Mouse (Mus musculus) midbrain, embryonic 12.5 days (tissue): Measurements from ENCODE around the gene Slc7a7. TPM values are rescaled to one million over a fixed set of nuclear protein-coding genes. Genes with fewer than 3 reads are reported as not detected.

Source experiments
- ATAC-seq: fragments of 200-750 bp; cut with Nextera tagmentation; 2 replicates; pipeline ENCODE4 v1.8.0; 2017; ENCODE audit warnings: low read depth, moderate TSS enrichment, moderate library complexity; ENCODE audit not compliant: low FRiP score
- H3K27ac ChIP-seq: fragments of 300-500 bp; sonication (generic); replicated peaks from 2 replicates; pipeline ENCODE4 v1.5.1; 2016; ENCODE audit warnings: mild to moderate bottlenecking
- H3K27me3 ChIP-seq: fragments of 300-500 bp; sonication (generic); 2 replicates; pipeline ENCODE4 v1.6.1; 2016; ENCODE audit warnings: mild to moderate bottlenecking
- H3K36me3 ChIP-seq: fragments of 300-500 bp; sonication (generic); 2 replicates; pipeline ENCODE4 v1.6.1; 2016
- H3K4me1 ChIP-seq: fragments of 300-500 bp; sonication (generic); 2 replicates; pipeline ENCODE4 v1.6.1; 2016
- H3K4me2 ChIP-seq: fragments of 300-500 bp; sonication (generic); replicated peaks from 2 replicates; pipeline ENCODE4 v1.6.1; 2016; ENCODE audit warnings: mild to moderate bottlenecking, moderate library complexity
- H3K4me3 ChIP-seq: fragments of 300-500 bp; sonication (generic); 2 replicates; pipeline ENCODE4 v1.5.1; 2016; ENCODE audit warnings: mild to moderate bottlenecking
- H3K9ac ChIP-seq: fragments of 300-500 bp; sonication (generic); replicated peaks from 2 replicates; pipeline ENCODE4 v1.6.1; 2016; ENCODE audit warnings: mild to moderate bottlenecking, moderate library complexity
- H3K9me3 ChIP-seq: fragments of 300-500 bp; sonication (generic); 2 replicates; pipeline ENCODE4 v1.6.1; 2016; ENCODE audit warnings: mild to moderate bottlenecking
- WGBS: fragments of 180-500 bp; shearing (Covaris S2); methylation state at CpG from one replicate; pipeline ENCODE4 v1.1.7; 2016; 5-methylcytosine and 5-hydroxymethylcytosine counted together
- polyA plus RNA-seq: library from polyadenylated mRNA; unstranded; fragments of >200 nt; fragmentation: Nextera tagmentation; extraction: Ambion mirVana; gene quantifications from 2 replicates; pipeline ENCODE4 v1.2.1, GENCODE M21; 2016

The Slc7a7 gene
- polyA plus RNA-seq, 1 experiment from 2014 or later = 4.7 TPM

DNA sequence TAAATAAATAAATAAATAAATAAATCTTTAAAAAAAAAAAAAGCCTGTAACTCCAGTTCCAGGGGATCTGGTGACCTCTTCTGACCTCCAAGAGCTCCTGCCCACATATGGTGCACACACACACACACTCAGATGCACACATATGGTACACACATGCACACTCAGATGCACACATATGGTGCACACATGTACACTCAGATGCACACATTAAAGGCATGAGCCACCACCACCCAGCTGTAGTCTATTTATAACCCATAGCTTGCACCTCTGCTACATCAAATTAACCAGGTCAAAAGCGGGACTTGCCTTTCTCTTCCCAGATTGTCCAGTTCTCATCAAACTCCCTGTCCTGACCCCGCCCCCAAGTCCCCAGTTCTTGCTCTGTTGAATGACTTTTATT is 3.4 kb upstream of the Slc7a7 start:
- H3K27ac ChIP-seq = no peak overlapping the region
- peaks cover 18% of the 10 kb centered on the region for H3K27me3 ChIP-seq
- H3K4me2 ChIP-seq = no peak overlapping the region
- ATAC-seq = no peak
- no peak overlapping the region for H3K4me3 ChIP-seq
- H3K9ac ChIP-seq = no peak overlapping the region
- peaks cover 3% of the 10 kb centered on the region; the same call in 1 of the 2 replicates for H3K4me1 ChIP-seq
- H3K36me3 ChIP-seq = no peaks in the 10 kb centered on the region
- 83% methylated on average over 2 of the region's 2 CpGs for WGBS
- H3K9me3 ChIP-seq = no peaks in the 10 kb centered on the region

DNA sequence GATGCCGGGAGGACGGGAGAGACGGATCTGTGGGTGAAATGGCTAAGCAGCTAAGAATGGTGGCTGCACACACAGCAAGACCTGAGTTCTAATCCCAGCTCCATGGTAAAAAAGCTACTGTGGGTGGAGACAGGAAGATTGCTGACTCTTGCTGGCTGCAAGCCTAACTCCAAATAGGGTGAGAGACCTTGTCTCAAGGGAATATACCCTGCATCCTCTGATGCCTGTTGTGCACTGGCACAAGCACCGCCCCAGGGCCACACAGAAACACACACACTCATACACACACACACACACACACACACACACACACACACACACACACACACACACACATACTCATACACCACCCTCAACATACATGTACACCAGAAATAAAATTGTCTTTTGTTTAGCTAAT is 750 bp downstream of the Slc7a7 start:
- Histone ChIP-seq H3K4me1 (peaks cover 11% of the 10 kb centered on the region), H3K4me3 (no peak overlapping the region), H3K27me3 (peaks cover 42% of the 10 kb centered on the region), H3K27ac (no peak overlapping the region), H3K36me3 (no peaks in the 10 kb centered on the region), H3K9me3 (no peaks in the 10 kb centered on the region), H3K4me2 (no peak overlapping the region), H3K9ac (no peak overlapping the region)
- no peak for ATAC-seq
- WGBS = 46% methylated on average over 3 of the region's 4 CpGs

DNA sequence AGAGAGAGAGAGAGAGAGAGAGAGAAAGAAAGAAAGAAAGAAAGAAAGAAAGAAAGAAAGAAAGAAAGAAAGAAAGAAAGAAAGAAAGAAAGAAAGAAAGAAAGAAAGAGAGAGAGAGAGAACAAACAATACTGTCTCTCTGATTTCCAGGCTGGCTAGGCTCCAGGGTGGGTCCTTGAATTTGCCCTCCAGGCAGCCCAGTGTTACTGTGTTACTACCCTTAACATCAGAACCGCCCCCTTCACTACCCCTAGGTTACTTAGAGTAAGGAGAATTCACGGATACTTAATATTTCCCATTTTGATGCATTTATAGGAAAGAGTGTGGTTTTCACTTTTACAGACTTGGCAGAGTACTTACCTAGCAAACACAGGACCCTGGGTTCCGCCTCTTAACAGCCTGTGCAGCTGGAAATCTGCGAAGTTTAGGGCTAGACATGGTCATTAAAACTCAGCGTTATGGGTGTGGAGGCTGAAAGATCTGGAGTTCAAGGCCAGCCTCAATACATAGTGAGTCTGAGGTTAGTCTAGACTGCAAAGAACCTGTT is 1.3 kb downstream of the Slc7a7 start:
- H3K27ac ChIP-seq = no peak overlapping the region
- H3K9ac ChIP-seq = no peak overlapping the region
- no peaks in the 10 kb centered on the region for H3K9me3 ChIP-seq
- H3K4me1 ChIP-seq = peaks cover 11% of the 10 kb centered on the region
- no peak overlapping the region for H3K4me2 ChIP-seq
- ATAC-seq = no peak
- 31% methylated on average over 5 of the region's 5 CpGs for WGBS
- peaks cover 42% of the 10 kb centered on the region for H3K27me3 ChIP-seq
- H3K36me3 ChIP-seq = no peaks in the 10 kb centered on the region
- H3K4me3 ChIP-seq = no peak overlapping the region

DNA sequence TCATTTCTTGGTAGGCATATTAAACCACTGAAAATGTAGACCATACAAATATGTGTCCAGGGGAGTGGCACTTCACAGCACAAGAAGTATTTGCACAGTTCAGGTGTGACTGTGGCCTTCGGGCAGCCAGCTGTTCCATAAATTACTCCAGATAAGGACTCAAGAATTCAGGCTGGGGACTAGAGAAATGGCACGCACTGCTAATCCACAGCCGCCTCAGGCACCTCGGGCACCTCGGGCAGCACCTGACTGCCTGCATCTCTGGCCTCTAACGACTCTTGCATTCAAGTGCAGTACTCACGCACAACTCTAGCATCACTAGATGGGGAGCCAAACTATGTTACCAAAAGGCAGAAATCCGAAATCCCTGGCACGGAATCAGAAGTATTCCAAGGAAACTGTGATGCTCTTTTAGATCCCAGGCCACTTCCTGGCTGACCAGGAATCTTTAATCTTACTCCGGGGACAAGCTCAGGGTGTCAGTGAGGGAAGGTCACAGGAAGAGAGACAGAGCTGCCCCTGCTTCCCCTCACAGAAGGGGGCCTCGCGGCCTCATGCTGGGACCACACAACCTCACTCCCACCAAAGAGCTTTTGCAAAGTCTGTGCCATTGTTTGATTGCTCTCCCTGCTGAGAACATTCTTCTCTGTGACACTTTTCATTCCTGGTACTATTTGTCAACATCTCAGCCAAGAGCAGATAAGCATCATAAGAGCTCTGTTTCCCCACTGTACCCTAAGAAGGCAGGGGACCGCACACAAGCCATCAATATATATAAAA is 2.1 kb downstream of the Slc7a7 start:
- Histone ChIP-seq H3K9me3 (no peaks in the 10 kb centered on the region), H3K27ac (no peak overlapping the region), H3K4me3 (no peak overlapping the region), H3K4me2 (no peak overlapping the region), H3K9ac (no peak overlapping the region), H3K36me3 (no peaks in the 10 kb centered on the region), H3K27me3 (peaks cover 42% of the 10 kb centered on the region), H3K4me1 (peaks cover 11% of the 10 kb centered on the region)
- ATAC-seq = no peak
- 8% methylated on average over 13 of the region's 13 CpGs for WGBS

DNA sequence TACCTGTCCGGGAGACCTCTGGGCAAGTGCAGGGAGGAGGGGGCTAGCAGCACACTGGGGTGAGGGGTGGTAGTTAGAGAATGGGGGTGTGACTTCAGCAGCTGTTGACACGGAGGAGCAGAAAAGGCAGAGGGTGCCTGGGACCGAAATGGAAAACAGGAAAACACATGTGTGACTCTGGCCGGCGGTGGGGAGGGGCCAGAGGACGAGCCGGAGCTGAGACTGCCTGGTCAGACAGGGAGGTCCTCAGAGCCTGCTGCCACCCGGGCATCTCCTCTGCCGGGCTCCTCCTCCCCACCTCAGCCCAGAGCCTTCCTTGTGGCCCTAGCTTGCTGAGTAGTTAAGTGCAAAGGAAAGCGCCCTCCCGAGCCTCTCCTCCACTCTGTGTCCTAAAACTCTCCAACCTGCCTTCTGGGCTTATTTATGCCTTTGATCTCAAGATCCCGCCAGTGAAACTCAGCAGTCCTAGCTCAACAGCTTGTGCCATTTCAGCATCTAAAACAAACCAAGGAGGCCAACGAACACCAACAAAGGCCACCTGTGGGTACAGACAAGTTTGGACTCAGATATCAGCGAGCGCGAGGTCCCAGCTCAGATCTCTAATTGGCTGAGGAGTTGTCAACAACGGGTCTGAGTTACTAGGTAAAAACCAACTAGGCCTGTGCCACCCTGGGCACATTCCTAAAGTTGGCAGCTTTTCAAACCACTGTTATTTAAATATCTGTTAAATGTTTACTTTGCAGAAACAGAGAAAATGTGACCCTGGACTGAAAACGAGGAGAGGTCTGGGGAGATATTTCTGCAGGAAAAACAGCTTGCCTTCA is 3.5 kb downstream of the Slc7a7 start:
- no peaks in the 10 kb centered on the region for H3K9me3 ChIP-seq
- no peak overlapping the region for H3K9ac ChIP-seq
- H3K4me1 ChIP-seq = peaks cover 11% of the 10 kb centered on the region
- no peak overlapping the region for H3K4me2 ChIP-seq
- H3K27ac ChIP-seq = no peak overlapping the region
- WGBS = 9% methylated on average over 18 of the region's 18 CpGs
- no peak for ATAC-seq
- H3K36me3 ChIP-seq = no peaks in the 10 kb centered on the region
- H3K27me3 ChIP-seq = peaks cover 42% of the 10 kb centered on the region
- no peak overlapping the region for H3K4me3 ChIP-seq

DNA sequence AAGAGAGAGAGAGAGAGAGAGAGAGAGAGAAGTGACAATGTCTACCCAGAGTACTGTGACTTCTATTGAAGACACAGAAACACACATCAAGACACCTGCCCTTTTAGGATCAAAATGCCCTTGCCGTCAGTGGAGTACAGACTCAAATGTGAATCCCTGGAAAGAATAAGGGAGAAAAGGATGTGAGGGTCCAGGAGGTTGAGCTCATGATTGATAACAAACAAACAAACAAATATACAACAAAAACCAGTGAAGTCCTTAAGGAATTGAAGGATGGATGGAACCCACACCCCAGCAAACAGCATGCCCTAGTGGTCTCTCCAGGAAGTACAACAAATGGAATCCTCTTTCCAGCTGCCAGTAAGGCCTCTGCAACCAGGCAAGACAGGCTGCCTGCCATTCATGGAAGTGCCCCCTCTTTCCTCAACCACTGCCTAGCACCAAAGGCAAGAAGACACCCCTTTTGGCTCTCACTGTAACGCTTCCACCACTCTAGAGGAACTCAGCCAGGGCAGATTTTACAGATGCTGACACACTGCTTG is 4.9 kb downstream of the Slc7a7 start:
- Histone ChIP-seq H3K27me3 (peaks cover 46% of the 10 kb centered on the region), H3K27ac (no peak overlapping the region), H3K4me3 (no peak overlapping the region), H3K36me3 (no peaks in the 10 kb centered on the region), H3K9me3 (no peaks in the 10 kb centered on the region), H3K4me1 (peaks cover 11% of the 10 kb centered on the region), H3K9ac (no peak overlapping the region), H3K4me2 (no peak overlapping the region)
- ATAC-seq = no peak
- 44% methylated on average over 2 of the region's 2 CpGs for WGBS

DNA sequence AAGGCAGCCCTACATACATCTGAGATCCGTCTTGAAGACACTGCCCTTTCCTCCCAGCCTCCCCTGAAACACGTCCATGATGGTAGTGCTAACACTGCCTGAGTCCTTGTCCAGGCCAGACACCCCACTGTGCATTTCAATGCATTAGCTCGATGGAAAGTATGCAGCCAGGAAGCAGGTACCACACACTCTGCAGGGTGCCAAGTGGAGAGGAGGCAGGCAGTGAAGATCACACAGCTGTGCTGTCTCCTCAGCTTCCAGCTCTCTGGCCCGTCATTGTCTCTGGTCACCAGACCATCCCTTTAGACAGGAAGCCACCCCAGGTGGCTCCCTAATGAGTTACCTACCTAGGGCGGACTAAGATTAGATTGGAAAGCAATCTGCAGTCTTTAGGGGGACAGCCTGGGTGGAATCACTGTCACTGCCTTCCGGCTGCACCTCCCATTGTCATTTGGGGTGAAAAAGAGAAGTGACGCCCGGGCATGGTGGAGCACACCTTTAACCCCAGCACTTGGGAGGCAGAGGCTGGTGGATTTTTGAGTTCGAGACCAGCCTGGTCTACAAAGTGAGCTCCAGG is 5.5 kb downstream of the Slc7a7 start:
- Histone ChIP-seq H3K9me3 (no peaks in the 10 kb centered on the region), H3K27ac (no peak overlapping the region), H3K27me3 (peaks cover 40% of the 10 kb centered on the region), H3K4me1 (peaks cover 11% of the 10 kb centered on the region), H3K36me3 (no peaks in the 10 kb centered on the region), H3K9ac (no peak overlapping the region), H3K4me3 (no peak overlapping the region), H3K4me2 (no peak overlapping the region)
- no peak for ATAC-seq
- 32% methylated on average over 9 of the region's 9 CpGs for WGBS

DNA sequence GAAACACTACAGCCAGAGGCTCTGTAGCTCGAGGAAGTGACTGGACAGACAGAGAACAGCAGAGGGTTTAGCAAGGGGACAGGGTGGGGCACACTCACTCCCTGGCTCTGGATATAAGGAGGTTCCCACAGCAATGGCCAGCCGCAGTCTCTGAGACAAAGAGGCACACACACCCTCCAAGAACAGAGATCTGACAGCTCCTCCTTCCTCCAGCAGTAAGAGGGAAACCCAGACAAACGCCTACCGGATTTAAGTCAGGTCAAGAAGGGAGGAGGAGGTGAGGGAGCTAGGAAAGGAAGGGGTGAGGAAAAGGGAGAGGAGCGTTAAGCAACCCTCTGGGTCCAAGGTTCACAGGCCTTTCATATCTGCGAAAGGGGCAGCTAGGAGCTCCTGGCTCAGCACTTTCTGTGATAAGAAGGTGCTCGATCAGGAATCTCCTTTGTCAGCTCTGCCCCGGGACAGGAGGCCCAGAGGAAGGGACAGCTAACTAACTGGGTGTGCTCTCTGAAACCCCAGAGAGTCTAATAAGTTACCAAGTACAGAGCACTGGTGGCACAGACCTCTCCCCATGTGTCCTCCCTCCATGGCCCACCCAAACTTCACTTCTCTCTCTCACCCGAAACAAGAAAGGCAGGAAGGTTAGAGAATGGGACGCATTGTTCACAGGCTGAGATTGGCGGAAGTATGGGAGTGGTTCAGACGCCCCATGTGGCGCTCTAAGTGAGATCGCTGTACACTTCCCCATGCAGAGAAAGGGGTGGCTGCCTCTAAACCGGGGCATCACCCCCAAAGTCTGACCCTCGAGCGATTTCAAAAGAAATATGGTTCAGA is 7.4 kb downstream of the Slc7a7 start:
- Histone ChIP-seq H3K27me3 (peaks cover 26% of the 10 kb centered on the region), H3K36me3 (no peaks in the 10 kb centered on the region), H3K9me3 (no peaks in the 10 kb centered on the region), H3K27ac (0 out of 2 replicates have a peak overlapping the region, but pooled peaks have one; percentile 4), H3K4me3 (no peak overlapping the region), H3K4me2 (no peak overlapping the region), H3K4me1 (peaks cover 5% of the 10 kb centered on the region), H3K9ac (no peak overlapping the region)
- no peak for ATAC-seq
- WGBS = 46% methylated on average over 17 of the region's 17 CpGs

DNA sequence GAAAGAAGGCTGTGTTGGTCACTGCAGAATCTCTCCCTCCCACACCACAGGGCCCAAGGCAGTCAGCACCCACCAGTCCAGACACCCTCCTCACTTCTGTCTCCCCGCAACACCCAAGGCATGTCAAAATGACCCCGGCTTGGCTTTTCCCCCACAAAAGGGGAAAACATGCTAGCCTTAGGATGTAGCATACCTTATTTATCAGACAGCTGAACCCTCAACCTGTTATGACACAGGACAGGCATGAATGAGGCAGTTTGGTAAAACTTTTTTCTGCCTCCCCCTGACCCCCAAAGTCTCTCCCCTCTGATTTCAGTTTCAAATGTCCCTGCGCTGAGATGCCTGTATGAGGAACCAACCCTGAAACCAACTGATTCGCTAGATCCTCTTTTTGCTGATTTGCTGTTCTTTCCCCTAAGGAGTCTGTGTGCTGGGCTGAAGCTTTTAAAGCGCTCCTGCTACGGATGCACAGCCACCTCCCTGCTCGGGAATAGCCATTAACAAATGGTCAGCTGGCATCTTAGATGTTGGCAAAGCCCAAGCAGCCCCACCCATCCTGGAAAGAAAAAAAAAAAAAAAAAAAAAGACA is 8.4 kb downstream of the Slc7a7 start:
- Histone ChIP-seq H3K4me2 (no peak overlapping the region), H3K27ac (no peak overlapping the region), H3K27me3 (peaks cover 19% of the 10 kb centered on the region; the same call in 1 of the 2 replicates), H3K9me3 (no peaks in the 10 kb centered on the region), H3K4me3 (no peak overlapping the region), H3K9ac (no peak overlapping the region), H3K36me3 (no peaks in the 10 kb centered on the region), H3K4me1 (peaks cover 3% of the 10 kb centered on the region)
- no peak for ATAC-seq
- WGBS = 82% methylated on average over 7 of the region's 7 CpGs

DNA sequence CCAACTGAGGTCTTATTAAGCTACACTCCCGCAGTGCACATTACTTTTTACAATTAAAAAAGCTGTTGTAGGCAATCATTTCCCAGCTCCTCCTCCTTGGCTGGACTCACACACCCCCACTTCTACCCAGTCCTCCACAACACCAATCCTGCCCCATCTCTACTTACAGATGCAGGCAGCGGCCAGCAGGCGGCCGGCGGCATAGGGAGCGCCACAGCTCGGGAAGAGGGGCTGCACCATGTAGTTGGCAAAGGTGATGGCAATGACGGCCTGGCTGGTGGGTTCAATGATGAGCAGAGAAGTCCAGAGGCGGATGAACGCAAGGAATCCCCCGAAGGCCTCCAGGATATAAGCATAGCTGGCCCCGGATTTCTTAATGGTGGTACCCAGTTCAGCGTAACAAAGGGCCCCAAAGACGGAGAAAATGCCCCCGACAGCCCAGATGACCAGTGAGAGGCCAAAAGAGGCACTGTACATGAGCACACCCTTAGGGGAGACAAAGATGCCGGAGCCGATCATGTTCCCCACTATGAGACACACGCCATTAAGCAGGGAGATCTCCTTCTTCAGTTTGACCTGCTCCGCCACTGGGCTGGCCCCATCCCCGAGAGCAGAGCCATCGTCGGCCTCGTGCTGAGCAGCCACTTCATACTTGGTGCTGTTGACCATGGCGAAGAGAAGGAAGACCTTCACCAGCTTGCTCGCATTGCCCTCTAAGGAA is 9.1 kb downstream of the Slc7a7 start:
- WGBS = 83% methylated on average over 25 of the region's 25 CpGs
- ATAC-seq = no peak
- no peaks in the 10 kb centered on the region for H3K9me3 ChIP-seq
- no peak overlapping the region for H3K4me2 ChIP-seq
- H3K27me3 ChIP-seq = peaks cover 13% of the 10 kb centered on the region; the same call in 1 of the 2 replicates
- no peaks in the 10 kb centered on the region for H3K4me1 ChIP-seq
- H3K9ac ChIP-seq = no peak overlapping the region
- no peak overlapping the region for H3K4me3 ChIP-seq
- no peaks in the 10 kb centered on the region for H3K36me3 ChIP-seq
- H3K27ac ChIP-seq = no peak overlapping the region
